Mouse (Mus musculus): ENCODE measurements around the gene Capza2. TPM values are rescaled to one million over a fixed set of nuclear protein-coding genes. Genes with fewer than 3 reads are reported as not detected.

Gene Capza2
- polyA plus RNA-seq, 1 experiment = 51.5 TPM

- H3K4me3 ChIP-seq (ENCODE audit: insufficient read depth, poor library complexity, severe bottlenecking) = no peak overlapping the region
- H3K36me3 ChIP-seq (ENCODE audit: control insufficient read depth, insufficient read depth) = no peaks in the 10 kb centered on the region
- no peaks in the 10 kb centered on the region for H3K79me2 ChIP-seq (ENCODE audit: control insufficient read depth, insufficient read depth)
- H3ac ChIP-seq (ENCODE audit: control insufficient read depth, insufficient read length, low read depth) = no peak overlapping the region
- no peaks in the 10 kb centered on the region for H3K79me3 ChIP-seq (ENCODE audit: low read depth)
- TF ChIP-seq MYOD1 (IDR thresholded peaks at IDR 0.05; ENCODE audit: control insufficient read depth, insufficient read length, low read depth) (no peak), FOSL1 (IDR thresholded peaks at IDR 0.05; ENCODE audit: insufficient read depth, low read length, poor library complexity, severe bottlenecking) (no peak), CEBPB (IDR thresholded peaks at IDR 0.05; ENCODE audit: low read depth) (no peak), CTCF (IDR thresholded peaks at IDR 0.05; ENCODE audit: control insufficient read depth, insufficient read depth, insufficient read length) (no peak)
- no peaks in the 10 kb centered on the region for H3K27me3 ChIP-seq (ENCODE audit: control insufficient read depth, insufficient read depth, insufficient read length)
Measured at GRCm38 (mm10) chr6:17681810-17682209, 45.8 kb downstream of the Capza2 start.

DNA sequence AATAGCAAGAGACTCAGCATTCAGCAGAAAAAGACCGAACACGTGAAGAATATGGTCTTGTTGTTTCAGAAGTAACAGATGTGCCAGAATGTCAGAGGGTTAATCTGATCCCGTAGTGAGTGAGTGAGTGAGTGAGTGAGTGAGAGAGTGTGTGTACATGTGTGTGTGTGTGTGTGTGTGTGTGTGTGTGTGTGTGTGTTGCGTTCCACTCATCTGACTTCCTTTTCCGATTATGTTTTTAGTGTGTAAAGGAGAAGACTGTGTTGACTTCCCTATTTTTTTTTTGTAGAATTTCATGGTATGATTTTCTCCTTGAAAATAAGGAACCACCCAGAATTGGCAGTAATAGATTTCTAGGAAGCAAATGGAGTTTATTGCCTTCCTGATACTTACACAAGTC lies 52.6 kb downstream of the Capza2 start:
- Histone ChIP-seq H3K36me3 (ENCODE audit: control insufficient read depth, insufficient read depth) (no peaks in the 10 kb centered on the region), H3K4me3 (ENCODE audit: insufficient read depth, poor library complexity, severe bottlenecking) (no peak overlapping the region), H3K79me3 (ENCODE audit: low read depth) (no peaks in the 10 kb centered on the region), H3ac (ENCODE audit: control insufficient read depth, insufficient read length, low read depth) (no peak overlapping the region), H3K79me2 (ENCODE audit: control insufficient read depth, insufficient read depth) (no peaks in the 10 kb centered on the region), H3K27me3 (ENCODE audit: control insufficient read depth, insufficient read depth, insufficient read length) (no peaks in the 10 kb centered on the region)
- TF ChIP-seq MAX (IDR thresholded peaks at IDR 0.05) (no peak), CTCF (IDR thresholded peaks at IDR 0.05; ENCODE audit: control insufficient read depth, insufficient read depth, insufficient read length) (no peak), USF1 (IDR thresholded peaks at IDR 0.05; ENCODE audit: low read depth) (no peak), MYOD1 (IDR thresholded peaks at IDR 0.05; ENCODE audit: control insufficient read depth, insufficient read length, low read depth) (no peak), CEBPB (IDR thresholded peaks at IDR 0.05; ENCODE audit: low read depth) (no peak), FOSL1 (IDR thresholded peaks at IDR 0.05; ENCODE audit: insufficient read depth, low read length, poor library complexity, severe bottlenecking) (no peak), MYOG (IDR thresholded peaks at IDR 0.05; ENCODE audit: control insufficient read depth, extremely low read depth, insufficient read length) (no peak)

- TF ChIP-seq MYOG (IDR thresholded peaks at IDR 0.05; ENCODE audit: control insufficient read depth, extremely low read depth, insufficient read length) (no peak), MAX (IDR thresholded peaks at IDR 0.05) (no peak), MYOD1 (IDR thresholded peaks at IDR 0.05; ENCODE audit: control insufficient read depth, insufficient read length, low read depth) (no peak), CEBPB (IDR thresholded peaks at IDR 0.05; ENCODE audit: low read depth) (no peak), FOSL1 (IDR thresholded peaks at IDR 0.05; ENCODE audit: insufficient read depth, low read length, poor library complexity, severe bottlenecking) (no peak), USF1 (IDR thresholded peaks at IDR 0.05; ENCODE audit: low read depth) (no peak), CTCF (IDR thresholded peaks at IDR 0.05; ENCODE audit: control insufficient read depth, insufficient read depth, insufficient read length) (no peak)
- H3K79me2 ChIP-seq (ENCODE audit: control insufficient read depth, insufficient read depth) = no peaks in the 10 kb centered on the region
- H3K79me3 ChIP-seq (ENCODE audit: low read depth) = peaks cover 3% of the 10 kb centered on the region
- H3K27me3 ChIP-seq (ENCODE audit: control insufficient read depth, insufficient read depth, insufficient read length) = no peaks in the 10 kb centered on the region
- peak within 1 kb of the TSS; percentile 50 for H3K4me3 ChIP-seq (ENCODE audit: insufficient read depth, poor library complexity, severe bottlenecking)
- peak within 1 kb of the TSS; percentile 91 for H3ac ChIP-seq (ENCODE audit: control insufficient read depth, insufficient read length, low read depth)
- peaks cover 5% of the 10 kb centered on the region for H3K36me3 ChIP-seq (ENCODE audit: control insufficient read depth, insufficient read depth)
Measured at GRCm38 (mm10) chr6:17692647-17693046, 56.6 kb downstream of the Capza2 start, which contains the start of gene St7. TSS of gene St7 (plus strand) at chr6:17692933.

GRCm38 (mm10) chr6:17693726-17694549 lies 57.9 kb downstream of the Capza2 start:
- H3K27me3 ChIP-seq (ENCODE audit: control insufficient read depth, insufficient read depth, insufficient read length) = no peaks in the 10 kb centered on the region
- TF ChIP-seq CTCF (IDR thresholded peaks at IDR 0.05; ENCODE audit: control insufficient read depth, insufficient read depth, insufficient read length) = no peak
- no peak for TF ChIP-seq FOSL1 (IDR thresholded peaks at IDR 0.05; ENCODE audit: insufficient read depth, low read length, poor library complexity, severe bottlenecking)
- TF ChIP-seq USF1 (IDR thresholded peaks at IDR 0.05; ENCODE audit: low read depth) = peak; percentile 71
- peak; percentile 65 for TF ChIP-seq MAX (IDR thresholded peaks at IDR 0.05)
- peak; percentile 3 for TF ChIP-seq CEBPB (IDR thresholded peaks at IDR 0.05; ENCODE audit: low read depth)
- TF ChIP-seq MYOG (IDR thresholded peaks at IDR 0.05; ENCODE audit: control insufficient read depth, extremely low read depth, insufficient read length) = no peak
- no peak for TF ChIP-seq MYOD1 (IDR thresholded peaks at IDR 0.05; ENCODE audit: control insufficient read depth, insufficient read length, low read depth)
- H3K79me3 ChIP-seq (ENCODE audit: low read depth) = peaks cover 5% of the 10 kb centered on the region
- H3K36me3 ChIP-seq (ENCODE audit: control insufficient read depth, insufficient read depth) = peaks cover 6% of the 10 kb centered on the region
- peak overlapping the region; percentile 91 for H3ac ChIP-seq (ENCODE audit: control insufficient read depth, insufficient read length, low read depth)
- H3K4me3 ChIP-seq (ENCODE audit: insufficient read depth, poor library complexity, severe bottlenecking) = peak overlapping the region; percentile 50
- peaks cover 12% of the 10 kb centered on the region for H3K79me2 ChIP-seq (ENCODE audit: control insufficient read depth, insufficient read depth)

GRCm38 (mm10) chr6:17694550-17694951 lies 58.5 kb downstream of the Capza2 start:
- TF ChIP-seq MAX (IDR thresholded peaks at IDR 0.05) = peak; percentile 70
- TF ChIP-seq MYOG (IDR thresholded peaks at IDR 0.05; ENCODE audit: control insufficient read depth, extremely low read depth, insufficient read length) = no peak
- TF ChIP-seq CEBPB (IDR thresholded peaks at IDR 0.05; ENCODE audit: low read depth) = no peak
- TF ChIP-seq CTCF (IDR thresholded peaks at IDR 0.05; ENCODE audit: control insufficient read depth, insufficient read depth, insufficient read length) = peak; percentile 75
- no peak for TF ChIP-seq FOSL1 (IDR thresholded peaks at IDR 0.05; ENCODE audit: insufficient read depth, low read length, poor library complexity, severe bottlenecking)
- no peak for TF ChIP-seq MYOD1 (IDR thresholded peaks at IDR 0.05; ENCODE audit: control insufficient read depth, insufficient read length, low read depth)
- TF ChIP-seq USF1 (IDR thresholded peaks at IDR 0.05; ENCODE audit: low read depth) = no peak
- Histone ChIP-seq H3K27me3 (ENCODE audit: control insufficient read depth, insufficient read depth, insufficient read length) (no peaks in the 10 kb centered on the region), H3K36me3 (ENCODE audit: control insufficient read depth, insufficient read depth) (peaks cover 6% of the 10 kb centered on the region), H3K79me2 (ENCODE audit: control insufficient read depth, insufficient read depth) (peaks cover 13% of the 10 kb centered on the region), H3K4me3 (ENCODE audit: insufficient read depth, poor library complexity, severe bottlenecking) (peak overlapping the region; percentile 50), H3K79me3 (ENCODE audit: low read depth) (peaks cover 5% of the 10 kb centered on the region), H3ac (ENCODE audit: control insufficient read depth, insufficient read length, low read depth) (peak overlapping the region; percentile 91)

Data from C2C12 (cell line).